Mouse (Mus musculus) megakaryocyte, embryonic 14.5 days (primary cell): ENCODE measurements at regions not wholly inside any gene's neighbourhood (a gene's known extent, or its start where the extent isn't known, plus 50 kb on each side); places are given as distances from the start of the nearest gene placed in this dataset.

Source experiments
- FLI1 ChIP-seq: IDR thresholded peaks from 2 replicates; pipeline ENCODE4 v1.6.1; 2012; ENCODE audit warnings: low read length, inconsistent platforms, mixed read lengths
- GATA1 ChIP-seq: IDR thresholded peaks from 3 replicates; pipeline ENCODE4 v1.6.1; 2012; ENCODE audit warnings: mixed read lengths, low read length, inconsistent platforms, borderline replicate concordance

DNA sequence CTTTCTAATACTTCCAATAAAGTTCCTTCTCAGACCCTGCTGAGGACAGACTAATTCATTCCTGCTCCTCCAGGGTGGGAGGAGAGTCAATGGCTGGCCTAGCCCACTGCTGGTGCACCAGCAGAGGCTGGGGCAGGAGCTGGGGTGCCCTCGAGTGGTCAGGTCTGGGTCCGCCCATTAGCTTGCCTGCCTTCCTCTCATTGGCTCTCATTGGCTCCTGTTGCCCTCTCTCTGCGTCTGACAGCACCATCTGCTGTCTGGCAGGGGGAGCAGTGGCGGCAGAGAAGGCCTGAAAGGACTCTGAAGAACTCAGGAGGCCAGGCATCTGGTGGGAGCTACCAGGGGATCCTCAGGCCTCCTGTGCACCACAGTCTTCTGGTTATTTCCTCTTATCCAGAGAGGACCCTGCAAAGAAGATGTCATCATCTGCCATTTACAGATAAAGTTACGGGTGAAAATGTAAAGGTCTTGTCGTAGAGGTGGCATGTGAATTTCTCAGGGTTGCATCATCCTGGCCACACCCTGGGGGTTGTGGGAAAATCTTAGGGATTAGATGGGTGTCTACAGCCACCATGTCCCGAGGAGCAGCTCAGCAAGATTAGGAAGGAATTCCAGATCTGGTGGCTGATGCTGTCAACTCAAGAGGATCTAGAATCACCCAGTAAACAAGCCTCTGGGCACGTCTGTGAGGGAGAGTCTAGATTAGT, 66.6 kb upstream of the Gli2 start:
- TF ChIP-seq GATA1 (no peak), FLI1 (no peak)
